Comparison of ENCODE assay signal across 18 mouse cellular contexts in the genomic region with DNA sequence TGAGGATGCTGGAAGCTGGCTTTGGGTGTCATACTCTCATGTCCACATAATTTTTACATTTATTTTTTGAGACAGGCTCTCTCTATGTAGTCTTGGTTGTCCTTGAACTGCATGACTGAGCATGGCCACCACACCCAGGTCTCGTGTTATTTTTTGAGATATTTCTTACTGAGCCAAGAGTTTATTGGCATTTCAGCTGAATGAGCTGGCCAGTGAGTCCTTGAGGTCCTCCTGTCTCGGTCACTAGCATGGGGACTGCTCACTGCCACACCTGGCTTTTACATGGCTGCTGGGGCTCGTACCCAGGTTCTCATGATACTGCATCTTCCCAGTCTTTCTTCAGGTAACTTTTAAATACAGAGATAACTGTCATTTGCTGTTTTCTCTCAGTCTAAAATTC.
"Had no signal": no experiment of that assay in that cellular context is flagged by ENCODE, and none has a peak within 500 bp of the region (broad histone marks: within the 10 kb centered on the region; RNA-seq: fewer than 3 reads in every experiment).

No protein-coding gene starts in this region.

- H3K27me3 ChIP-seq: midbrain, embryonic 12.5 days; neural tube, embryonic 13.5 days; neural tube, embryonic 15.5 days; stomach, embryonic 15.5 days had no signal

- ATAC-seq: midbrain, embryonic 16.5 days had no signal

- DNase-seq: lung, adult 18-20 months; lung, embryonic 14.5 days; lung, postnatal 10 days; lung, postnatal 4 days; midbrain, embryonic 14.5 days; retina, postnatal 1 day; right cerebral cortex, adult 18-20 months; right cerebral cortex, postnatal 25 days; right cerebral cortex, postnatal 4 days; spleen, adult 18-20 months; thymus, adult 2 months; thymus, postnatal 25 days; thymus, postnatal 4 days had no signal
